Mouse (Mus musculus) testis, adult 2 months (tissue): ENCODE data around the gene Phf2. TPM values are rescaled to one million over a fixed set of nuclear protein-coding genes. Genes with fewer than 3 reads are reported as not detected.

Source experiments
- H3K27ac ChIP-seq: fragments of 200-500 bp; 2 replicates; pipeline ENCODE4 v1.5.1; 2012; ENCODE audit warnings: low read depth, low read length; ENCODE audit not compliant: control insufficient read depth, insufficient read depth
- H3K27me3 ChIP-seq: fragments of 200-500 bp; 2 replicates; pipeline ENCODE4 v1.6.1; 2012; ENCODE audit warnings: mild to moderate bottlenecking, low read length, moderate library complexity; ENCODE audit not compliant: control insufficient read depth, insufficient read depth
- H3K36me3 ChIP-seq: fragments of 200-500 bp; 2 replicates; pipeline ENCODE4 v1.6.1; 2012; ENCODE audit warnings: mild to moderate bottlenecking, low read length; ENCODE audit not compliant: control insufficient read depth, insufficient read depth
- H3K4me1 ChIP-seq: fragments of 200-500 bp; 2 replicates; pipeline ENCODE4 v1.6.1; 2012; ENCODE audit warnings: low read length; ENCODE audit not compliant: control insufficient read depth, insufficient read depth
- H3K4me3 ChIP-seq: fragments of 200-500 bp; 2 replicates; pipeline ENCODE4 v1.5.1; 2012; ENCODE audit warnings: low read depth, mild to moderate bottlenecking, low read length, moderate library complexity, mixed read lengths; ENCODE audit not compliant: control insufficient read depth
- CTCF ChIP-seq: fragments of 200-500 bp; IDR thresholded peaks from 2 replicates; pipeline ENCODE4 v1.5.1; 2012; ENCODE audit warnings: low read depth, mild to moderate bottlenecking, inconsistent platforms, low read length, moderate library complexity; ENCODE audit not compliant: control insufficient read depth, insufficient read depth, insufficient replicate concordance
- POLR2A ChIP-seq: fragments of 200-500 bp; IDR thresholded peaks from 2 replicates; pipeline ENCODE4 v1.6.1; 2012; ENCODE audit warnings: low read depth, mild to moderate bottlenecking, inconsistent platforms, low read length, moderate library complexity; ENCODE audit not compliant: control insufficient read depth
- polyA plus RNA-seq: library from polyadenylated mRNA; depleted of rRNA; stranded (reverse); fragments of >200 nt; gene quantifications from 2 replicates; pipeline ENCODE4 v1.2.3, GENCODE M21; 2012; rRNA removed

Phf2 gene
- polyA plus RNA-seq, 1 experiment, result 21.0 TPM

DNA sequence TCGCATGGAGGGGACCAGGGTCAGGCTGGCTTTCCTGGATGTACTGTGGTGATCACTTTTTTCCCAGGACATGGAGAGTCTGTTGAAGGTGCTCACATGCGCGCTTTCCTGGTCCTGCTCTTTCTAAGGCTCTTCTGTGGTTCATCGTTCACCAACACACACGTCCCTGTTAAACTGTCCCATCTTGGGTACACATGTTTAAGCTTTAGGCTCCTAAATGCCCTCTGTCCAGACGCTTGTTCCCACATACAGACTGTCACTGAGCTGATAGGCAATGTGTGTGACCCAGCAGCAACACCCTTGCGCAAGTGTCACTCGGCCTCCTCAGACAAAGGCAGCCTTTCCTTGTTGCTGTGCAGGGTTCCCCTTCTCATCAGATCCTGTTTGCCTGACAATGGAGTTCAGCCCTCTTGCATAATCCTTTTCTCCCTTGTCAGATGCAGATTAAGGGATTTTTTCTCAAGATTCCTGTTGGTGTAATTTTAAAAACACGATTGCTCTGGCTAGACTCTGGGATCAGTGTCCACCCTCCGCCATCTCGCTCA, 107.1 kb downstream of the Phf2 start:
- no peak for TF ChIP-seq POLR2A
- TF ChIP-seq CTCF, result no peak

GRCm38 (mm10) chr13:48760855-48761436, 110.0 kb downstream of the Phf2 start:
- H3K27me3 ChIP-seq, result no peaks in the 10 kb centered on the region
- no peaks in the 10 kb centered on the region for H3K36me3 ChIP-seq
- H3K4me1 ChIP-seq, result no peaks in the 10 kb centered on the region
- TF ChIP-seq CTCF (no peak), POLR2A (no peak)
- no peak overlapping the region for H3K4me3 ChIP-seq
- no peak overlapping the region for H3K27ac ChIP-seq

More for the DNA sequence above, 107.1 kb downstream of the Phf2 start:
- no peaks in the 10 kb centered on the region for H3K27me3 ChIP-seq
- H3K36me3 ChIP-seq, result no peaks in the 10 kb centered on the region
- H3K27ac ChIP-seq, result no peak overlapping the region
- H3K4me1 ChIP-seq, result no peaks in the 10 kb centered on the region
- H3K4me3 ChIP-seq, result no peak overlapping the region

GRCm38 (mm10) chr13:48756769-48757168, 114.2 kb downstream of the Phf2 start:
- TF ChIP-seq CTCF (no peak), POLR2A (no peak)
- Histone ChIP-seq H3K4me1 (no peaks in the 10 kb centered on the region), H3K36me3 (no peaks in the 10 kb centered on the region), H3K27me3 (no peaks in the 10 kb centered on the region), H3K27ac (no peak overlapping the region), H3K4me3 (no peak overlapping the region)

Other genes with a start within 250 kb of the Phf2 start
- 36.4 and 38.7 TPM in 2 replicates for gene Ptpdc1, start 245.5 kb downstream of the Phf2 start, polyA plus RNA-seq
- 0.19 and 0.32 TPM in 2 replicates for gene Barx1, start 208.1 kb downstream of the Phf2 start, polyA plus RNA-seq
- gene Fam120a, start 96.9 kb upstream of the Phf2 start, polyA plus RNA-seq, result 10.4 and 10.8 TPM in 2 replicates